Mouse (Mus musculus) lung, postnatal 25 days (tissue): ENCODE measurements around the gene Phactr1.

Experiments
- DNase-seq: peaks from one replicate; pipeline ENCODE4 v3.0.0; 2022; ENCODE audit warnings: low spot score

Phactr1 gene

GRCm38 (mm10) chr13:43183248-43184055 is 503.0 kb downstream of the Phactr1 start:
- DNase-seq: no peak

- no peak for DNase-seq
Observed at GRCm38 (mm10) chr13:43187736-43188135, 507.3 kb downstream of the Phactr1 start.
